Mouse (Mus musculus) mammary gland, adult 2 months (tissue): ENCODE data around the gene B2m. TPM values are rescaled to one million over a fixed set of nuclear protein-coding genes. Genes with fewer than 3 reads are reported as not detected.

Source experiments
- polyA plus RNA-seq: library from polyadenylated mRNA; depleted of rRNA; stranded (reverse); fragments of >200 nt; gene quantifications from 2 replicates; pipeline ENCODE4 v1.2.3, GENCODE M21; 2012; ENCODE audit warnings: low replicate concordance; rRNA removed

B2m gene
- 1,914 and 2,183 TPM in 2 replicates for polyA plus RNA-seq

GRCm38 (mm10) chr2:122147508-122148241, at the start of gene B2m:
Gene B2m (plus strand): TSS chr2:122147686.

GRCm38 (mm10) chr2:122117961-122118958, 29.2 kb upstream of the B2m start, which contains the start of gene Spg11:
Gene Spg11 (minus strand): TSS chr2:122118386.

GRCm38 (mm10) chr2:122160680-122161079, 13.2 kb downstream of the B2m start, which contains the start of gene Trim69:
Gene Trim69 (plus strand): TSS chr2:122160700.

DNA sequence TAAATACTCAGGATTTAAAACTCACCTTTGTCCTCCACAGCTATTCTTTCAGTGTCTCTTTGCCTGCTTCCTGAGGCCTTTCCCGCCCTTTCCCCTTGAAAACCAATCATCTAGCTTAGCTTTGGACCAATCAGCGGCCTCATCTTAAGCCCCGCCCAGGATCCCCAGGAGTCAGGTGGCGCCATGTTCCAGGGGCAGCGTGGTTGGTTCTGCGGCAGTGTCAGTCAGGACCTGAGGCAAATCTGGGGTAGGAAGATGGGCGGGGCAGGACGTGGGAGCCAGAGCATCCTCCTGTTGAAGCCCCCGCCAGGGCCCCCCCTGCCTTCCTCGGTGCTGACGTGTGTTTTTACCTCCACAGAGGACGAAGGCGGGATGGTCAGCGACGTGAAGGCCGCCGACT, 38.6 kb downstream of the B2m start, which contains the start of the genes Patl2 and Terb2:
Gene Patl2, minus strand, starts transcription at position 84 of the 400 bp plus-strand sequence.
Gene Terb2, plus strand, starts transcription at position 167 of the 400 bp plus-strand sequence.

Other genes with a start within 250 kb of the B2m start
- 2.9 and 6.6 TPM in 2 replicates for gene Ctdspl2, start 191.7 kb upstream of the B2m start, polyA plus RNA-seq
- gene Mageb3, start 191.6 kb upstream of the B2m start, polyA plus RNA-seq = not detected in 2 replicates
- 4.8 and 6.6 TPM in 2 replicates for gene Eif3j1, start 119.1 kb upstream of the B2m start, polyA plus RNA-seq
- 8.4 and 10.7 TPM in 2 replicates for gene Spg11, start 29.3 kb upstream of the B2m start, polyA plus RNA-seq
- gene Trim69, start 13.0 kb downstream of the B2m start, polyA plus RNA-seq = 0.10 and 0.11 TPM in 2 replicates
- not detected in 2 replicates for gene Patl2, start 38.5 kb downstream of the B2m start, polyA plus RNA-seq
- gene Terb2, start 38.6 kb downstream of the B2m start, polyA plus RNA-seq = not detected in 2 replicates
- gene Sord, start 87.1 kb downstream of the B2m start, polyA plus RNA-seq = 12.8 and 27.6 TPM in 2 replicates
- 0.70 and 1.9 TPM in 2 replicates for gene Duox2, start 150.8 kb downstream of the B2m start, polyA plus RNA-seq
- 0.55 and 1.3 TPM in 2 replicates for gene Duoxa2, start 151.2 kb downstream of the B2m start, polyA plus RNA-seq
- gene Duoxa1, start 166.0 kb downstream of the B2m start, polyA plus RNA-seq = 17.6 and 23.6 TPM in 2 replicates
- 2.5 and 4.1 TPM in 2 replicates for gene Duox1, start 168.0 kb downstream of the B2m start, polyA plus RNA-seq
- gene Shf, start 221.5 kb downstream of the B2m start, polyA plus RNA-seq = 15.7 and 16.7 TPM in 2 replicates